Mouse (Mus musculus) C2C12 (cell line): ENCODE results near the gene Pdyn.

Source experiments
- CTCF ChIP-seq: IDR thresholded peaks from one replicate; pipeline ENCODE4 v1.5.1; 2011; ENCODE audit not compliant: control insufficient read depth, insufficient read depth, insufficient read length
- FOSL1 ChIP-seq: IDR thresholded peaks from one replicate; pipeline ENCODE4 v1.8.0; 2011; ENCODE audit warnings: mild to moderate bottlenecking, low read length; ENCODE audit not compliant: poor library complexity, insufficient read depth, severe bottlenecking
- MAX ChIP-seq: IDR thresholded peaks from one replicate; pipeline ENCODE4 v1.6.1; 2011; ENCODE audit warnings: mild to moderate bottlenecking, control low read depth
- MYOG ChIP-seq: IDR thresholded peaks from one replicate; pipeline ENCODE4 v1.6.1; 2011; ENCODE audit not compliant: control insufficient read depth, insufficient read length; ENCODE audit errors: extremely low read depth
- USF1 ChIP-seq: IDR thresholded peaks from one replicate; pipeline ENCODE4 v1.6.1; 2011; ENCODE audit warnings: low read depth, mild to moderate bottlenecking, control low read depth, moderate library complexity

- TF ChIP-seq CTCF = no peak
- TF ChIP-seq FOSL1 = no peak
- TF ChIP-seq MAX = no peak
- TF ChIP-seq USF1 = no peak
- no peak for TF ChIP-seq MYOG
Observed at GRCm38 (mm10) chr2:129660020-129660419, 39.6 kb downstream of the Pdyn start.
